Mouse (Mus musculus) heart, embryonic 15.5 days (tissue): ENCODE data around the gene C2. TPM values are rescaled to one million over a fixed set of nuclear protein-coding genes. Genes with fewer than 3 reads are reported as not detected.
"Not testable (repeated sequence)": the region's sequence is repeated elsewhere in the genome, so short reads cannot be mapped to it uniquely, and the experiment has no call there.

ENCODE experiments used
- ATAC-seq: fragments of 200-750 bp; cut with Nextera tagmentation; replicated peaks from 2 replicates; pipeline ENCODE4 v1.8.0; 2017; ENCODE audit warnings: low read depth, moderate TSS enrichment; ENCODE audit not compliant: insufficient number of reproducible peaks, insufficient read depth, low FRiP score
- H3K27ac ChIP-seq: fragments of 300-500 bp; sonication (generic); 2 replicates; pipeline ENCODE4 v1.5.1; 2015; ENCODE audit warnings: mild to moderate bottlenecking, inconsistent platforms
- H3K27me3 ChIP-seq: fragments of 300-500 bp; sonication (generic); 2 replicates; pipeline ENCODE4 v1.6.1; 2015; ENCODE audit warnings: inconsistent platforms
- H3K36me3 ChIP-seq: fragments of 300-500 bp; sonication (generic); 2 replicates; pipeline ENCODE4 v1.6.1; 2015; ENCODE audit warnings: mild to moderate bottlenecking, inconsistent platforms
- H3K4me1 ChIP-seq: fragments of 300-500 bp; sonication (generic); replicated peaks from 2 replicates; pipeline ENCODE4 v1.6.1; 2015; ENCODE audit warnings: inconsistent platforms
- H3K4me2 ChIP-seq: fragments of 300-500 bp; sonication (generic); 2 replicates; pipeline ENCODE4 v1.6.1; 2015; ENCODE audit warnings: inconsistent platforms, mild to moderate bottlenecking, moderate library complexity
- H3K4me3 ChIP-seq: fragments of 300-500 bp; sonication (generic); 2 replicates; pipeline ENCODE4 v1.5.1; 2015; ENCODE audit warnings: mild to moderate bottlenecking, inconsistent platforms
- H3K9ac ChIP-seq: fragments of 300-500 bp; sonication (generic); 2 replicates; pipeline ENCODE4 v1.6.1; 2015; ENCODE audit warnings: mild to moderate bottlenecking, inconsistent platforms
- H3K9me3 ChIP-seq: fragments of 300-500 bp; sonication (generic); replicated peaks from 2 replicates; pipeline ENCODE4 v1.6.1; 2016; ENCODE audit warnings: inconsistent platforms
- WGBS: fragments of 180-500 bp; shearing (Covaris S2); methylation state at CpG from one replicate; pipeline ENCODE4 v1.1.7; 2015; ENCODE audit warnings: mixed read lengths; 5-methylcytosine and 5-hydroxymethylcytosine counted together
- polyA plus RNA-seq: library from polyadenylated mRNA; unstranded; fragments of >200 nt; fragmentation: Nextera tagmentation; extraction: Ambion mirVana; gene quantifications from 2 replicates; pipeline ENCODE4 v1.2.1, GENCODE M21; 2015

Gene C2
- polyA plus RNA-seq, 1 experiment from 2014 or later = 2.0 TPM

GRCm38 (mm10) chr17:34847192-34847591 is 50.9 kb downstream of the C2 start:
- no peak for ATAC-seq
- WGBS = 89% methylated on average over 6 of the region's 6 CpGs
- Histone ChIP-seq H3K9me3 (no peaks in the 10 kb centered on the region), H3K4me2 (no peak overlapping the region), H3K9ac (no peak overlapping the region), H3K36me3 (peaks cover 43% of the 10 kb centered on the region), H3K27ac (no peak overlapping the region), H3K4me3 (no peak overlapping the region), H3K4me1 (peaks cover 19% of the 10 kb centered on the region), H3K27me3 (no peaks in the 10 kb centered on the region)

GRCm38 (mm10) chr17:34844884-34845283 is 53.2 kb downstream of the C2 start:
- H3K27ac ChIP-seq = no peak overlapping the region
- no peak overlapping the region for H3K4me3 ChIP-seq
- peaks cover 5% of the 10 kb centered on the region for H3K4me1 ChIP-seq
- H3K27me3 ChIP-seq = no peaks in the 10 kb centered on the region
- peaks cover 65% of the 10 kb centered on the region for H3K36me3 ChIP-seq
- no peak overlapping the region for H3K4me2 ChIP-seq
- H3K9me3 ChIP-seq = no peaks in the 10 kb centered on the region
- 91% methylated on average over 13 of the region's 13 CpGs for WGBS
- no peak for ATAC-seq
- no peak overlapping the region for H3K9ac ChIP-seq

DNA sequence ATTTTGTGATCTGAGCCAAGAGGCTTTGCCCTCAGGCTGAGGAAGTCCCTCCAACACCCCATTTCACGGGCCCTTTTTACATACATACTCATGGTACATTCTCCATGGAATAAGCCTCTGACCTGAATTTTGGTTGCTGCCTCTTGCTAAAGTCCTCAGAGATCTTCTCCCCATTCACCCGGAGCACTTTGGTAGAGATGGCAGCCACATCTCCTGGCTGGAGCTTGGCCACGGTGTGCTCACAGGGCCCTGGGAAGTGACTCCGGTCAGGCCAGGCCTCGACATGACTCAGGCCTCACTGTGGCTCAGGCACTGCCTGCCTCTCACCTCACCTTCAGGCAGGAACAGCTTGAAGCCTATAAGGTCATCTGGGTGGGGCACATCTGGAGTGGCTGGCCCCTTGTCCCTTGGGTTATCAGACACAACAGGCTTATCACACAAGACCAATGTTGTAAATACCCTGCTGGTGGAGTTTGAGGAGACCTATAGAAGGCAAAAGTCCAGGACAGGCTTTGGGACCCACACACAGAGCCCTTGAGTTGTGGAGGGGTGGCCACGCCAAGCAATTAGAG is 57.2 kb downstream of the C2 start:
- no peak overlapping the region for H3K4me3 ChIP-seq
- H3K4me1 ChIP-seq = peaks cover 16% of the 10 kb centered on the region
- H3K27me3 ChIP-seq = no peaks in the 10 kb centered on the region
- ATAC-seq = no peak
- H3K9ac ChIP-seq = no peak overlapping the region
- H3K9me3 ChIP-seq = no peaks in the 10 kb centered on the region
- no peak overlapping the region for H3K27ac ChIP-seq
- WGBS = 88% methylated on average over 6 of the region's 6 CpGs
- peaks cover 56% of the 10 kb centered on the region for H3K36me3 ChIP-seq
- no peak overlapping the region for H3K4me2 ChIP-seq

GRCm38 (mm10) chr17:34838785-34839184 is 59.3 kb downstream of the C2 start:
- Histone ChIP-seq H3K36me3 (peaks cover 44% of the 10 kb centered on the region), H3K4me2 (no peak overlapping the region), H3K27ac (no peak overlapping the region), H3K4me3 (no peak overlapping the region), H3K4me1 (peaks cover 20% of the 10 kb centered on the region), H3K27me3 (no peaks in the 10 kb centered on the region), H3K9me3 (no peaks in the 10 kb centered on the region), H3K9ac (no peak overlapping the region)
- WGBS = 88% methylated on average over 7 of the region's 7 CpGs
- no peak for ATAC-seq

DNA sequence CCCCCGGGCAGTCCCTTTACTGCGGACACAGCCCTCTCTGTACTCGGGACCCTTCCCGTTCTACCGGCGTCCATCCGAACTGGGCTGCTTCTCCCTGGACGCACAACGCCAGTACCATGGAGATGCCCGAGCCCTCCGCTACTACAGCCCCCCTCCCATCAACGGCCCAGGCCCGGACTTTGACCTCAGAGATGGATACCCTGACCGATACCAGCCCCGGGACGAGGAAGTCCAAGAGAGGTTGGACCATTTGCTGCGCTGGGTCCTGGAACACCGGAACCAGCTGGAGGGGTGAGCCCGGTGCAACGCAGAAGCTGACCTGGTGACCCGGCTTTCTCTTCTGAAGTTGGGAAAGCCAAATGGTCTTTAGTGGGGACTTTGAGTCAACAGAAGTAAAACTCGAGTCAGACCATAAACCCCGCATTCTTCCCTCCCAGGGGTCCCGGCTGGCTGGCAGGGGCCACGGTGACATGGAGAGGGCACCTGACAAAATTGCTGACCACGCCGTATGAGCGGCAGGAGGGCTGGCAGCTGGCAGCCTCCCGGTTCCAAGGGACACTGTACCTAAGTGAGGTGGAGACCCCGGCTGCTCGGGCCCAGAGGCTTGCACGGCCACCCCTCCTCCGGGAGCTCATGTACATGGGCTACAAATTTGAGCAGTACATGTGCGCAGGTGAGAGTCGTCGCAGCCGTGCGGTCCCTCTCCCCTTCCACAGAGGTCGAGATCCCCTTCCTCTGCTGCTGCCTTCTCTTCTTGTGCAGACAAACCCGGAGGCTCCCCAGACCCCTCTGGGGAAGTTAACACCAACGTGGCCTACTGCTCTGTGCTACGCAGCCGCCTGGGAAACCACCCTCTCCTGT is 60.4 kb downstream of the C2 start:
- Histone ChIP-seq H3K9ac (peak overlapping the region; percentile 75), H3K27ac (peak overlapping the region; percentile 71), H3K4me2 (peak overlapping the region; percentile 99), H3K4me3 (peak overlapping the region; percentile 92), H3K4me1 (peaks cover 20% of the 10 kb centered on the region), H3K27me3 (no peaks in the 10 kb centered on the region), H3K36me3 (peaks cover 39% of the 10 kb centered on the region), H3K9me3 (no peaks in the 10 kb centered on the region)
- ATAC-seq = 0 out of 2 replicates have a peak, but pooled peaks have one; percentile 4
- WGBS = 36% methylated on average over 43 of the region's 43 CpGs

DNA sequence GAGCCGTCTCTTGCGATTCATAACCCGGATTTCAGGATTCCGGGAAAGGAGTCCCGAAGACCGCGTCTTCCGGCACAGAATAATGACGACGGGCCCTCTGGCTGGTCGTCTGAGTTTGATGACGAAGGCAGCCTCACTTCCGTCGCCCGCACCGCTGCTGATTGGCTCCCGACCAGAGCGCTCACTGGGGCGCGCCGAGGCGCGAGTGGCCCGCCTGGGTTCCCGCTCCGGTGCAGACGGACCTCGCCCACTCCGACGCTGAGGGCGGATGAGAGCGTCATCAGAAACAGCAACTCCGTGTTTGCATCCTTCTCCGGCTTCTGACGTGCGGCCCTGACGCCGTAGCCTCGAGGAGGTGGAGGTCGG is 61.2 kb downstream of the C2 start, which contains the start of the genes Stk19 and Dxo:
Gene Stk19, minus strand, starts transcription at position 90 of the 366 bp plus-strand sequence.
Gene Dxo, plus strand, starts transcription at position 164 of the 366 bp plus-strand sequence.
- peak; percentile 92 for ATAC-seq
- under 1% methylated on average over 40 of the region's 40 CpGs for WGBS
- peak within 1 kb of the TSS; percentile 71 for H3K27ac ChIP-seq

GRCm38 (mm10) chr17:34836155-34836855 is 61.8 kb downstream of the C2 start:
- H3K4me2 ChIP-seq = peak overlapping the region; percentile 99
- H3K9ac ChIP-seq = peak overlapping the region; percentile 75
- ATAC-seq = peak; percentile 56
- no peaks in the 10 kb centered on the region for H3K27me3 ChIP-seq
- peaks cover 20% of the 10 kb centered on the region for H3K4me1 ChIP-seq
- peak overlapping the region; percentile 71; the same call in 1 of the 2 replicates for H3K27ac ChIP-seq
- H3K36me3 ChIP-seq = peaks cover 32% of the 10 kb centered on the region
- peak overlapping the region; percentile 92 for H3K4me3 ChIP-seq
- no peaks in the 10 kb centered on the region for H3K9me3 ChIP-seq
- 5% methylated on average over 44 of the region's 48 CpGs for whole genome bisulfite sequencing

More for the DNA sequence above, 61.2 kb downstream of the C2 start, which contains the start of the genes Stk19 and Dxo:
- peak within 1 kb of the TSS; percentile 99 for H3K4me2 ChIP-seq
- H3K4me1 ChIP-seq = peaks cover 20% of the 10 kb centered on the region
- no peaks in the 10 kb centered on the region for H3K9me3 ChIP-seq
- H3K36me3 ChIP-seq = peaks cover 34% of the 10 kb centered on the region
- no peaks in the 10 kb centered on the region for H3K27me3 ChIP-seq
- peak within 1 kb of the TSS; percentile 92 for H3K4me3 ChIP-seq
- peak within 1 kb of the TSS; percentile 75 for H3K9ac ChIP-seq

DNA sequence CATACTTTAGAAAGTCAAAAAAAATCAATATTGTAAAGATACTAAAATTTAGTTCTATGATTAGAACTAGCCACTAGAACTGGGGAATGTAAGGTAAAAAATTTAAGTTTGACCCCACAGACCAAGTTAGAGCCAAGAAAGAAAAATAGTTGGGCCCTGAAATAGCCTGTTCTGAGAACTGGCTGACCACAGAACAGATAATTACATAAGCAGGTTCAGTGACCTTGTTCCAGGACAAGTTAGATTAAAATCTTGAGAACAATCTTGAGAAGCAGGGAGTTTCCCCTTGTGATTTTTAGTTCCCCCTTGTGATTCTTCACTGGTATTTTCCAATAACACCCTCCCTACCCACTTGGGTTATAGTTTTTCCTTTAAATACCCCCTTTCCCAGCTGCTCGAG is 67.3 kb downstream of the C2 start:
- H3K27ac ChIP-seq, H3K9me3 ChIP-seq, H3K27me3 ChIP-seq, ATAC-seq, H3K4me3 ChIP-seq, H3K9ac ChIP-seq, H3K4me2 ChIP-seq, H3K4me1 ChIP-seq: not testable (repeated sequence)
- WGBS = 92% methylated on average over 1 of the region's 1 CpGs
- peaks cover 52% of the 10 kb centered on the region for H3K36me3 ChIP-seq

GRCm38 (mm10) chr17:34814818-34815370 is 83.2 kb downstream of the C2 start:
- H3K9me3 ChIP-seq = no peaks in the 10 kb centered on the region
- no peaks in the 10 kb centered on the region for H3K27me3 ChIP-seq
- WGBS = 68% methylated on average over 7 of the region's 7 CpGs
- H3K9ac ChIP-seq = no peak overlapping the region
- ATAC-seq = no peak
- no peak overlapping the region for H3K4me2 ChIP-seq
- H3K4me1 ChIP-seq = no peaks in the 10 kb centered on the region
- no peak overlapping the region for H3K27ac ChIP-seq
- H3K4me3 ChIP-seq = no peak overlapping the region
- H3K36me3 ChIP-seq = no peaks in the 10 kb centered on the region

DNA sequence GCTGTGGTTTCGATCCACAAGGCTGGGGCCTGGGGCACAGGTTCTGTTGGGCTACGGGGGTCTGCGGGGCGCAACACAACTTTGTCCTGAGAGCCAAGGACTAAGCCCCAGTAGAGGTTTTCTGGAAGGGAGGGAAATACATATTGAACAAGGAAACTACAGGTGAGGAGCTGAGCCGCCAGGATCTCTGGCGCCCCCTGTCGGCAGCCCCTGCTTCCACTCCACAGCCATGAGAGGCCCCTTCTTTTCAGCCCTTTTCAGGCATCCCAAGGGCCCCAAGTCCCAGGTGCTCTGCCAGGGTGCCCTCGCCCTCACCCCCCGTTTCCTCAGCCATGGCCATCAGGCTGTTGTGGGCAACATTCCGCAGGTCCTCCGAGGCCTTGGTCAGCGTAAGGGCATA is 84.3 kb downstream of the C2 start:
- not testable (repeated sequence) for H3K9ac ChIP-seq, H3K4me2 ChIP-seq, H3K4me1 ChIP-seq, H3K36me3 ChIP-seq, H3K27me3 ChIP-seq, H3K9me3 ChIP-seq, ATAC-seq, H3K4me3 ChIP-seq, H3K27ac ChIP-seq
- WGBS = 56% methylated on average over 12 of the region's 12 CpGs
